Mouse (Mus musculus) erythroblast, embryonic 14.5 days (primary cell): ENCODE data around the gene Slc27a5.

ENCODE experiments used
- GATA1 ChIP-seq: IDR thresholded peaks from 2 replicates; pipeline ENCODE4 v1.6.1; 2012; ENCODE audit warnings: low read length, inconsistent platforms, mixed read lengths
- TAL1 ChIP-seq: IDR thresholded peaks from 3 replicates; pipeline ENCODE4 v1.6.1; 2012; ENCODE audit warnings: low read length, inconsistent platforms, mixed read lengths

- TF ChIP-seq GATA1 (no peak), TAL1 (no peak)
These were observed 12.3 kb upstream of the Slc27a5 start, which contains the start of gene Zbtb45 for GRCm38 (mm10) chr7:13010005-13010908.
